Mouse (Mus musculus): ENCODE measurements around the gene Gtf3c3. TPM values are rescaled to one million over a fixed set of nuclear protein-coding genes. Genes with fewer than 3 reads are reported as not detected.

Gene Gtf3c3
- polyA plus RNA-seq, 1 experiment from 2014 or later, result 34.5 TPM

DNA sequence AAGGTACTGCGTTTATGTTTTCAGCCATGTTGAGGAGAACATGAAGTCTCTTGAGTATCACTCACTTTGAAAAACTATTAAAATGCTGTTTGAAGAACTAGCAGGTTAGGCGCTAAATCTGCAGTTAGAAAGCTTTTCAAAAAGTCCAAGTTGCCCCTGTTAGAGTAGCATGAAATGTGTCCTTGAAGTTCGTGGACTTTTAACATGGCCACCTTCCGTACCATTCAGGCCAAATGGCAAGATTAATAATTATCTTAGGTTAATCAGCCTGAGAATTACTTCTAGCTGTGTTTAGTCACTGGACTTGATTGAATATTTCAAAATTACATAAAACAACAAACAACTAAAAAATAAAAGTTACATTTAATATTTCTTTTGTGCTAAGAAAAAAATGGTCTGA lies 84.0 kb downstream of the Gtf3c3 start:
- ATAC-seq (ENCODE audit: low FRiP score) (no peak), DNase-seq (ENCODE audit: low spot score) (no peak)
- H3K36me3 ChIP-seq (ENCODE audit: control insufficient read depth, insufficient read depth, low read length), result no peaks in the 10 kb centered on the region
- WGBS, result 90% methylated on average over 4 of the region's 4 CpGs
- H3K9me3 ChIP-seq (ENCODE audit: control insufficient read depth, low read length), result no peaks in the 10 kb centered on the region
- no peak overlapping the region for H3K9ac ChIP-seq (ENCODE audit: low read depth, low read length)
- H3K27me3 ChIP-seq (ENCODE audit: control insufficient read depth, insufficient read depth, low read length), result no peaks in the 10 kb centered on the region
- no peak overlapping the region for H3K4me3 ChIP-seq (ENCODE audit: low read depth, low read length)
- no peak overlapping the region for H3K4me2 ChIP-seq (replicated peaks; ENCODE audit: low read depth, low read length)
- H3K27ac ChIP-seq (ENCODE audit: low read depth, low read length), result no peak overlapping the region
- H3K4me1 ChIP-seq (replicated peaks; ENCODE audit: control insufficient read depth, insufficient read depth, low read length), result no peaks in the 10 kb centered on the region

Other genes with a start within 250 kb of the Gtf3c3 start
- gene Hecw2, start 243.8 kb downstream of the Gtf3c3 start, polyA plus RNA-seq (2014; fragmentation: Nextera tagmentation; extraction: Ambion mirVana), result 3.5 and 6.1 TPM in 2 replicates
- 0.45 and 0.71 TPM in 2 replicates for gene Ccdc150, start 188.3 kb downstream of the Gtf3c3 start, polyA plus RNA-seq (2014; fragmentation: Nextera tagmentation; extraction: Ambion mirVana)
- 13.7 and 26.1 TPM in 2 replicates for gene Pgap1, start 118.7 kb upstream of the Gtf3c3 start, polyA plus RNA-seq (2014; fragmentation: Nextera tagmentation; extraction: Ambion mirVana)